Mouse (Mus musculus) E14TG2a.4 (cell line): ENCODE measurements around the gene Btnl10.

Experiments
- H3K27me3 ChIP-seq: 2 replicates; pipeline ENCODE4 v1.6.1; 2014; ENCODE audit warnings: low read length, control low read depth; ENCODE audit not compliant: insufficient read depth
- H3K36me3 ChIP-seq: 2 replicates; pipeline ENCODE4 v1.6.1; 2014; ENCODE audit warnings: low read length, control low read depth; ENCODE audit not compliant: insufficient read depth
- H3K4me1 ChIP-seq: replicated peaks from 2 replicates; pipeline ENCODE4 v1.6.1; 2014; ENCODE audit warnings: low read depth, low read length, control low read depth
- H3K4me3 ChIP-seq: replicated peaks from 2 replicates; pipeline ENCODE4 v1.5.1; 2014; ENCODE audit warnings: mild to moderate bottlenecking, low read length
- H3K9me3 ChIP-seq: 2 replicates; pipeline ENCODE4 v1.6.1; 2014; ENCODE audit warnings: low read length, control low read depth
- CTCF ChIP-seq: conservative IDR thresholded peaks from 2 replicates; pipeline ENCODE4 v1.5.1; 2014; ENCODE audit warnings: low read length
- NANOG ChIP-seq: IDR thresholded peaks from 2 replicates; pipeline ENCODE4 v1.6.1; 2014; ENCODE audit warnings: borderline replicate concordance, low read length, mixed read lengths
- POU5F1 ChIP-seq: IDR thresholded peaks from 2 replicates; pipeline ENCODE4 v1.6.1; 2014; ENCODE audit warnings: low read length, borderline replicate concordance

The Btnl10 gene

GRCm38 (mm10) chr11:58903511-58904409, 13.9 kb upstream of the Btnl10 start, which contains the start of gene Zfp39:
Gene Zfp39 (minus strand): TSS chr11:58904225.
- Histone ChIP-seq H3K4me1 (peaks cover 16% of the 10 kb centered on the region), H3K36me3 (peaks cover 32% of the 10 kb centered on the region), H3K9me3 (no peaks in the 10 kb centered on the region), H3K4me3 (peak within 1 kb of the TSS; percentile 87), H3K27me3 (no peaks in the 10 kb centered on the region; the same call in 1 of the 2 replicates)
- no peak for TF ChIP-seq NANOG
- TF ChIP-seq CTCF = no peak
- no peak for TF ChIP-seq POU5F1

DNA sequence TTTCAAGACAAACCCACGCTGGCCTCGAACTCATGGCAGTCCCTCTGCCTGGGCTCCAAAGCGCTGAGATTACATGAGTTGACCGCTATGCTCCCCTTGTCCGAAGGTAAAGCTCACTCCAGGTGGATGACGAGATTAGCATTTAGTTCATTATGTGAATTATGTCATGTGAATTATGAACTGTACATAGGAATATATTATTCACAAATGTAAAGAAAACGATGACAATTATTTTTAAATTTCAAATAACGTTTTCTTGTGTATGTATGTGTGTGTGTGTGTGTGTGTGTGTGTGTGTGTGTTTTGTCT, 13.3 kb upstream of the Btnl10 start:
- Histone ChIP-seq H3K27me3 (peaks cover 4% of the 10 kb centered on the region; the same call in 1 of the 2 replicates), H3K4me1 (peaks cover 16% of the 10 kb centered on the region), H3K4me3 (peak overlapping the region; percentile 87), H3K36me3 (peaks cover 26% of the 10 kb centered on the region), H3K9me3 (no peaks in the 10 kb centered on the region)
- no peak for TF ChIP-seq POU5F1
- no peak for TF ChIP-seq CTCF
- no peak for TF ChIP-seq NANOG

- Histone ChIP-seq H3K9me3 (no peaks in the 10 kb centered on the region), H3K27me3 (peaks cover 4% of the 10 kb centered on the region; the same call in 1 of the 2 replicates), H3K4me3 (peak overlapping the region; percentile 23; the same call in 1 of the 2 replicates), H3K4me1 (peaks cover 16% of the 10 kb centered on the region), H3K36me3 (peaks cover 24% of the 10 kb centered on the region)
- TF ChIP-seq NANOG (no peak), CTCF (no peak), POU5F1 (no peak)
Measured at GRCm38 (mm10) chr11:58904838-58905237, 12.9 kb upstream of the Btnl10 start.

DNA sequence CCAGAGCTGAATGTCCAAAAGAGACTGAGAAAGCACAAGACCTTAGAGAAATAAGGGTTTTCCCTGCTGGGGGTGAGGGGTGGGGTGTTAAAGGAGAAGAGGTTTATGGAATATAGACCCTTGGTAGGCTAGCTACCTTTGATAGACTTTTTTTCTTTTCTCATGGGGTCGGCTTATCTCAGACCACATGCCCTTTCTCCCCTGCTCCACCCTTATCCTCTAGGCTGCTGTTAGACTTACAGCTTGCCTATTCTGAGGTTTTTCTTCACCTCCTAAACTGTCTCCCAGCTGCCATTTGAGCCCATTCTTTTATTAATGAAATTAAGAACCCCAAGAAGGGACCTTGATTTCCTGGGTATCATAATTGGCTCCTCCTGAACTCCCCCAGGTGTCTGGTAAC, 3.9 kb upstream of the Btnl10 start:
- H3K27me3 ChIP-seq = peaks cover 6% of the 10 kb centered on the region; the same call in 1 of the 2 replicates
- H3K4me3 ChIP-seq = no peak overlapping the region
- H3K9me3 ChIP-seq = no peaks in the 10 kb centered on the region
- no peak for TF ChIP-seq POU5F1
- TF ChIP-seq CTCF = no peak
- TF ChIP-seq NANOG = no peak
- H3K36me3 ChIP-seq = no peaks in the 10 kb centered on the region
- peaks cover 5% of the 10 kb centered on the region; the same call in 1 of the 2 replicates for H3K4me1 ChIP-seq

DNA sequence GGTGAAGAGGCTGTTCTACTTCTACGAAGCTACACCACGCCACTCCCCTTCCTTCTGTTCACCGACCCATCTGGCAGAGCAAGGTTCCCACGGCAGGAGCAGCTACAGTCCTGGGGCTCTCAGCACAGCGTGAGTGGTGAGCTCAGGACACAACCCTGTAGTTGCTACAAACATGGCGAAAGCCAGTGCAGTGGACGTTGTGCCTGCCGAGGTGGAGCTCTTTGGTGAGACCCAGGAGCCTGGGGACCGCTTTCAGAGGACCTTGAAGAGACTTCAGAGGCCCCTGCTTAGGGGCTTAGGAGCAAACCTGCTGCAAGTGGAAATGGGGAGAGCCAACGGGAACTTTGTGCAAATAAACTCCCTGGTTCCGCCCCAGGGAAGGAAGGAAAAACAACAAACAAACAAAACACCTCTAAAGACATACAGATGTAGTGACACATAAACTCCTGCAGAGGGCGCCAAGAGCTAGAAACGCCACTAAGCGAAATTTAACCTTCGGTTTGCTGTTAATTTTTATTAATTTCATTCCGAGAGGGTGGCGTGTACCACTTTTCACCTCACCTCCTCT, 3.2 kb upstream of the Btnl10 start:
- H3K36me3 ChIP-seq = no peaks in the 10 kb centered on the region
- H3K27me3 ChIP-seq = 0 out of 2 replicates have a peak, but pooled peaks cover 2% of the 10 kb centered on the region
- TF ChIP-seq POU5F1 (no peak), NANOG (no peak), CTCF (peak; percentile 71)
- no peaks in the 10 kb centered on the region for H3K9me3 ChIP-seq
- H3K4me1 ChIP-seq = peaks cover 5% of the 10 kb centered on the region; the same call in 1 of the 2 replicates
- no peak overlapping the region; the same call in 1 of the 2 replicates for H3K4me3 ChIP-seq

GRCm38 (mm10) chr11:58916879-58917744, 596 bp upstream of the Btnl10 start:
- Histone ChIP-seq H3K9me3 (no peaks in the 10 kb centered on the region), H3K36me3 (no peaks in the 10 kb centered on the region), H3K4me1 (peaks cover 5% of the 10 kb centered on the region; the same call in 1 of the 2 replicates), H3K4me3 (no peak overlapping the region), H3K27me3 (0 out of 2 replicates have a peak, but pooled peaks cover 7% of the 10 kb centered on the region)
- TF ChIP-seq NANOG (no peak), CTCF (peak; percentile 81), POU5F1 (no peak)

DNA sequence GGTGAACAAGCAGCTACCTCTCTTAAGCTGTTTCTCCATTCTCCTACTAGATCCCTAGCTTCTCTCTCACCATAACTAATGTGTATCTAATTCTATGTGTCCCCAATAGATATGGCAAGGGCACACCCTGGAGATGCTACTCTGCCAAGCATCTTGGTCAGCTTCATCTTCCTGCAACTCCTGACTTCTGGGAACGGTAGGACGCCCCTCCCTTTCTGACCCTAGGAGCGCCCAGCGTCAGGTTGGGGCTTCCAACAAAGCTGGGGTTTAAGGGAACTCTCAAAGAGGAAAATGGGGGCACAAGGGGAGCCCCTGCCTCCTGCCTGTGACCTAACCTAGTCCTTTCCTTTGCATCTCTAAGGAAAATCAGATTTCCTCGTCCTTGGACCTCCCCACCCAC, 1.1 kb downstream of the Btnl10 start:
- Histone ChIP-seq H3K4me3 (no peak overlapping the region), H3K9me3 (no peaks in the 10 kb centered on the region), H3K4me1 (peaks cover 5% of the 10 kb centered on the region; the same call in 1 of the 2 replicates), H3K27me3 (peaks cover 18% of the 10 kb centered on the region; the same call in 1 of the 2 replicates), H3K36me3 (no peaks in the 10 kb centered on the region)
- TF ChIP-seq POU5F1 = no peak

DNA sequence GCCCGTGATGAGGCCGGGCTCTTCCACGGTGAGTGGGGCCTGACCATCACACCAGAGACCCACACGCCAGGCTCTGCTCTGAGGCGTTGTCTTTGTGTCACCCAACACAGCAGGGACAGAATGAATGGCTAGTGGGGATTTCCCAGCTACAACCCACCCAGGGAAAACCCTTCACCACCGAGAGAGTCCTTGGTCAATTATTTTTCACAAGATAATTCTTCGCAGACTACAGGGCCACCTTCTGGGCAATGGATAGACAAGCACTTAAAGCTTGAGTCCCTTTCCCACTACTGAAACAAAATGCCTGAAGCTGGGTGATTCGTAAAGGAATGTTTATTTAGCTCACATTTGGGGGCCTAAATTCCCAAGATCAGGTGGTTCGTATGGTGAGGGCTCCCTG, 4.7 kb downstream of the Btnl10 start:
- Histone ChIP-seq H3K4me3 (no peak overlapping the region), H3K27me3 (peaks cover 31% of the 10 kb centered on the region), H3K9me3 (no peaks in the 10 kb centered on the region), H3K4me1 (no peaks in the 10 kb centered on the region), H3K36me3 (no peaks in the 10 kb centered on the region)
- no peak for TF ChIP-seq NANOG
- no peak for TF ChIP-seq CTCF
- no peak for TF ChIP-seq POU5F1
